Mouse (Mus musculus) spleen, embryonic (tissue): ENCODE results near the gene Btbd9.

Source experiments
- CTCF ChIA-PET: fragments of 350-600 bp; sonication (Branson Sonifier 250); formaldehyde crosslinking; loops from one replicate; lab custom pipeline; 2022; lab: Charles Lee

Btbd9 gene

DNA sequence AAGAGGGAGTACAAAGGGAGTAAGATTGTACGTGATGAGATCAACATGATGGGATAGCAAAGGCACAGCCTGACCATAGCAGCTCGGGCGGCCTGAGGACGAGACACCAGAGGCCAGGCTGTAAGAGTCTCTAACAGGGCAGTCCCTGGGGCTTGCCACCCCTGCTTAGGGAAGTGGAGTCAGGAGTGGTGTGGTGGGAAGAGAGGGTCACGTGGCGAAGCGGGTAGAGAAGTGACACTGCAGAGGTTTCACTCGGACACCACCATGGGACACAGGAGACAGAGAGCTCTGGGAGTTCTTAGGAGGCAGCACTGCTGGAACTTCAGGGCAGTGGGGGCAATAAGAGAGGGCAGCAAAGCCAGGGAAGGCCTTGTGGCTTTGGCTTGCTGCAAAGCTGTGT is 278.9 kb downstream of the Btbd9 start:
- CTCF ChIA-PET = no interaction called here

DNA sequence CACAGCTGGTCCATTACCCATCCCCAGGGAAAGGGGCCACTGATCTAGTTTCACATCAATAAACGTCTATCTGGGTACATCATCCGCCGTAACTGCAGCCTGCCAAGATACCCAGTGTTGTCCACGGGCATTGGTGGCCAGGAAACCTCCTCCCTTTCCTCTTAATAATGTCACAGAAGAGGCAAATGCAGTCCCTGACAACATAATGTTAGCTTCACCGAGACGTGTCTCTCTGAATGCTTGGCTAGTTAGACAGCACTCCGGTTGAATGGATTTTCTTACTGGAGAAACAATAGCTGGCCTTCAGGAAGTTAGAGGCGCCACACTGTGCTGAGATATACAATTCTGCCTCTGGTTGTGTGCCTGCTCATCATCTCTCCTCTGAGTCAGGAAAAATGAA is 280.2 kb downstream of the Btbd9 start:
- CTCF ChIA-PET = no interaction called here

DNA sequence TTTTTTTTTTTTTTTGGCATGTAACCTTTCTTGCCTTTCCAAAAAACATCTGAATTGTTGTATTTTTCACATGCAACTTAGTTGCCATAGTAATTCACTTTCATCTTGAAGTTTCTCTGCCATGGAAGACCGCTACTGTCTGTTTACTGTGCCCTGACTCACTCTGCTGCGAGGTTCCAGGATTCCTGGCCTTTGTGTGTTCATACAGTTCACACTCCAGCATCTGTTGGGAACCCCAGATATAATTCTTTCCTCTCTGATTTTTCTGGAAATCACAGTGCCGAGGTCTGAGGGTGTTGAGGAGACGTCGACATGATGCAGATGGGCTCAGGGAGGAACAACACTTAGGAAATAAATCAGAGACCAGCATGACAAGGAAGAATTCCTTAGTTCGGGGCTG is 283.6 kb downstream of the Btbd9 start:
- CTCF ChIA-PET = no interaction called here

- CTCF ChIA-PET = no interaction called here
These were observed 290.6 kb downstream of the Btbd9 start for GRCm38 (mm10) chr17:30285641-30286040.

DNA sequence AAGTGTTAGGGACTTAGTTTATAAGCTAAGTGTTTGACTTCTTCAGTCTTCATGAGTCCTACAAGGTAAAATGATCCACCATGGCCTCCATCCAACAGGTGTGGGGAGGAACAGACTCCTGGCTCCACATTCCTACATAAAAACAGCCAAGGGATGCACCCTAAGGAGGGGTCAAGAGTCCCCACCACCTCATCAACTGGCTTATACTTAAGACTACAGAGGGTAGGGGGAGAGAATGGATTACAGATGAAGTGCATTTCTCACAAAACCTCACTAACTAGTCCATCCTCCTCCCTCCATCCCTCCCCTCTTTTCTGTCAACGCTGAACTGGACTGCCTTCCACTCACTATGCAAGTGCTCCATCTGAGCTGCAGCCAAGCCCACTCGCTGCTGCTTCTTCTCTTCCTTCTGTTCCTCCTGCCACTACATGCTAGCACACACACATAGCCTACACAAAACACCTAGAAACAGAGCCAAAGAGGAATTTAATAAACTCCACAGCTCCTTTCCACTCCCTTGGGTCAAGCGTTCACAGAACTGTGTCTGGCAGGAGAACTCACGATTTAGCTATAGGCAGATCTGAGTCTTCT is 292.7 kb downstream of the Btbd9 start:
- CTCF ChIA-PET = no interaction called here

- CTCF ChIA-PET = no interaction called here
These were observed 293.3 kb downstream of the Btbd9 start for GRCm38 (mm10) chr17:30283001-30283400.

DNA sequence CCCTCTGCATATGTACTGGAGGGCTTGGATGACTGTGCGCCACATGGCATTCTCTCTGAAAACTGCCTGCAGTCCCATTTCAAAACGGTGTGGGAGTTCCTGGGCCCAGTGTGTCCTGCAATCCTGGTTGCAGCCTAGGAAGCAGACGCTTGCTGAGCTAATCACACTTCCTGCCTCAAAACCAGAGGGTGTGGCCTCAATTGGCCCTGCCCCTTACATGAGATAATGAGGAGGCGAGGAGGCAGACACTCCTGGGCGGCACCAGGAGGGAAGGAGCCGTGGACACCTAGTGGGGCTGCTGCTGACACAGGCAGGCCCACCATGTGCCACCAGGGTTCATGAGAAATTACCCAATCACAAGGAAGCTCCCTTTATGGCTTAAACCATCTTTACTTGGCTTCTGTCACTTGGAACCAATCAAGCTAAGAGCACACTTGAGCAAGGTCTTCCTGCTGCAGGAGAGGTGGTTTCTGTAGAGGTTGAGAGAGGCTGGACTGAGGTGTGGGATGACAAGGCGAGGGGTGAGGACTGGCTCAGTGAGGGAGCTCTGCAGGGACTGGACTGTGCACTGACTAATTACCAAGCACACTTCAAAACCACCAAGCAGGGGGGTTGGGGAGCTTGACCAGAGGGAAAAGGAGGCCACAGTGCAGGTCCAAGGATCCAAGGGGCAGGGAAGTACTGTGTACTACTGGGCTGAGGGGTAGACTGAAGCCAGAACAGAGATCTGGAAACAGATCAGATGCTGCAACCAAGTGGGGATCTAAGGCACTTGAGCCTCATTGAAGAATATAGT is 295.8 kb downstream of the Btbd9 start:
- CTCF ChIA-PET = no interaction called here

DNA sequence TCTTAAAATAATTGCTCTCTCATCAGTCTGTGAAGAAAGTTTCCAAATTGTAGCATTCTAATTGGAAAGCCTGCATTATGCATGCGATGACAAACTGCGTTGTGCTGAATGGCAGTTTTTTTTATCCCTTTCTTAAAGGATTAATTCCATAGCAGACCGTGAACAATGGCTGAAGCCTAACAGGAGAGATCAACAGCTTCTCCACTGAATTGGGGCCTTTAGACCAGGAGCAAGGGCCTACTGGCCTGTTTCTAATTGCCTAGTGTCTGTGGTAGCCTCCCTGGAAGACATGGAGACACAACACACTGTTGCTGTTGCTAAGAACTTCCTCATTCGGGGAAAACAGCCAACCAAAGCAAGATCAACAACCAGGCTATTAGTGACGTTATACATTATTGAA is 296.6 kb downstream of the Btbd9 start:
- CTCF ChIA-PET = no interaction called here

DNA sequence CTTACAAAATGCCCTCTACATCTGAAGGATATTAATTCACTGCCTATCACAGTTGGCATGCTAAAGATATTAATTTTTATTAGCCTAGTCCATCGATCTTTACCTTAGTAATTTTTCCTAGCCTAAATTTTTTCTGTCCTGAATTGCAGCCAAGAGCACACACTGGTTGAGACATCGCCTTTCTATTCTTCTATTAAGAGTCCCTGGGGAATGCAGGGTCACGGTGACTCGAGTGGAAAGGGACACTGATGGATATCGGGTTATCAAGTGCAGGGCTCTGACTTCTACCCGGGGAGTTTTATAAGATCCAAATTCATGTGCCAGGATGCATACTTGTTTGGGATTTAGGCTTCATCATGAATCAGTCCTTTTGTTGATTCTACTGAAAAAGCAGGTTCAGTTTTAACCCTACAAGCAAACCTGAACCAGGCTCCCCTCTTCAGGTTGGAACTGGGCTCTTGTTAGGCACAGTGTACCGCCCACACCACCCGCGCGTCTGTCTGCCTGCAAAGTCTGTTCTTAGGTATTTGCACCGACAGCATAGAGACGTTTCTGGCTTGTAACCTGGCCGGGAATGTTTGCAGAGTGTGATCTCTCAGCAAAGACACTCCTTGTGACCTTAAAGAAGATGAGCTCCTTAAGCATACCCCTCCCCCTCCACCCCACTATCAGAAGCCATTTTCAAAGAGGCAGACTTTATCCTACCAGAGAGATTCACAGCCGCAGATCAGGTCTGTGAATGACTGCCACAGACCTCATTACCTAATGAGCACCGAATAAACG is 297.5 kb downstream of the Btbd9 start:
- CTCF ChIA-PET = no interaction called here

- CTCF ChIA-PET = no interaction called here
These were observed 299.8 kb downstream of the Btbd9 start for GRCm38 (mm10) chr17:30276477-30276876.

DNA sequence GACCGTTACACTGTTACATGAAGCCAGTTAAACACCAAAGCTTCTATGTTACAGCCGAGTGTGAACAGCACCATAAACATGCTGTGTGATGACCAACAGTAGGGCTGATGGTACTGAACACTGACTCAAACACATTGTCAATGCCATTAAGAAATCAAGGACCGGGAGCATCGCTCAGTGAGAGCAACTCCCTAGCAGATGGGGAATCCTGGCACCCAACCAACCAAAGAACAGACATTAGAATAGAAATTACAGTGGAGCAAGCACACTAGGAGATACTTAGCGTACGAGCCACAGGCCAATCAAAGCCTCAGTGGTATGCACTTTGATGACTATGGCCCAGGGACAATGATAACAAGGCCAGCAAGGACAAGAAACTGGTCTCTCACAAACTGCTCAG is 303.5 kb downstream of the Btbd9 start:
- CTCF ChIA-PET = no interaction called here

GRCm38 (mm10) chr17:30269136-30270063 is 306.9 kb downstream of the Btbd9 start:
- CTCF ChIA-PET = no interaction called here

DNA sequence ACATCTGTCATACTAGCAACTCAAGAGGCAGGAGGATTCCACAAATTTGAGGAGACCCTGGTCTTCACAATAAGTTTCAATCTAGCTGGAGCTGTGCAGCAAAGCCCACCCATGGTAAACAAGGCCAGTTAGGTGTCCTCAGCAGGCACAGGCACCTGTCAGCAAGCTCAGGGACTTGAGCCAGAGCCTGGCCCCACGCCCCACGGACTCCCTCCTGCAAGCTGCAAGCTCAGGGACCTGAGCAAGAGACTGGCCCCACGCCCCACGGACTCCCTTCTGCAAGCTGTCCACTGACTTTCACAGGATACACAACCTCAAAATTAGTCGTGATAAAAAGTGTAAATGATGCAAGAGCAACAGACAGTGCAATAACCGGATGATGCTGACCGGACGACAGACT is 307.8 kb downstream of the Btbd9 start:
- CTCF ChIA-PET = no interaction called here

GRCm38 (mm10) chr17:30267432-30267973 is 308.8 kb downstream of the Btbd9 start:
- CTCF ChIA-PET = interaction anchor here (0.6 kb wide), 1 partner anchor 49 kb away, joined by 7 read pairs; no protein-coding TSS in a partner anchor

- CTCF ChIA-PET = no interaction called here
These were observed 312.8 kb downstream of the Btbd9 start for GRCm38 (mm10) chr17:30263535-30263934.

GRCm38 (mm10) chr17:30262943-30263342 is 313.3 kb downstream of the Btbd9 start:
- CTCF ChIA-PET = no interaction called here

DNA sequence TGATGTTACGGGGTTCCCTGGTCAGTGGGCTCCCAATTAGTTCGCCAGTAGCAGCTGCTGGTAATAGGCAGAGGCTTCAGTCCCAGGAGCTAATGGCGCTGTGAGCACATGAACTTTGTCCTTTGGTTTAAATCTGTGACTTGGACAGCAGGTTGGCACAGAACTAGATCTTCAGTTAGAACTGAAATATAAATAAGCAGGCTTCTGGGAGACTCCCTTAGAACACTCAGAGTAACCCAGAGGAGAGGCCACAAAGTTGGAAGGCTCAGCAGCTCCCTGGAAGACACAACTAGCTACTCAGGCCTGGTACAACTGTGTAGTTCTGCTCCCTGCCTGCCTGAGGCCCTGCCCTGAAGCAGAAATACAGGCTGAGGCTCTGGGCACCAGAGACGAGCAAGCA is 313.8 kb downstream of the Btbd9 start:
- CTCF ChIA-PET = no interaction called here

DNA sequence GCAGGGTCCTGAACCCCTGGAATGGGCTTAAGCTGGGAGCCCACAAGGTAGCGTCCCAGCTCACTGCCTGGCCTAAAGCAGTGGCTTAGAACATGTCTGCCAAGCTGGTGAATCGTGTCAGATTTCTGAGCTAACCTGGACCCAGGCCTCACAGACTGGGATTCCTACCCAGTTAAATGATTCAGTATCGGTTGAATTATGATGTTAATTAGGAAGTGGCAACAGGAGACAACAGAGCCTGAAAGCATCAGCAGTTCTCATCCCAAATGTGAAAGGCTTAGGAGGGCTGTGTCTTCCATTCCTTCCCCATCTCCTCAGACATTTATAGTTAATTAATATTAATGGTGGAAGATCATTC is 314.3 kb downstream of the Btbd9 start:
- CTCF ChIA-PET = no interaction called here

GRCm38 (mm10) chr17:30261307-30261982 is 314.8 kb downstream of the Btbd9 start:
- CTCF ChIA-PET = no interaction called here

DNA sequence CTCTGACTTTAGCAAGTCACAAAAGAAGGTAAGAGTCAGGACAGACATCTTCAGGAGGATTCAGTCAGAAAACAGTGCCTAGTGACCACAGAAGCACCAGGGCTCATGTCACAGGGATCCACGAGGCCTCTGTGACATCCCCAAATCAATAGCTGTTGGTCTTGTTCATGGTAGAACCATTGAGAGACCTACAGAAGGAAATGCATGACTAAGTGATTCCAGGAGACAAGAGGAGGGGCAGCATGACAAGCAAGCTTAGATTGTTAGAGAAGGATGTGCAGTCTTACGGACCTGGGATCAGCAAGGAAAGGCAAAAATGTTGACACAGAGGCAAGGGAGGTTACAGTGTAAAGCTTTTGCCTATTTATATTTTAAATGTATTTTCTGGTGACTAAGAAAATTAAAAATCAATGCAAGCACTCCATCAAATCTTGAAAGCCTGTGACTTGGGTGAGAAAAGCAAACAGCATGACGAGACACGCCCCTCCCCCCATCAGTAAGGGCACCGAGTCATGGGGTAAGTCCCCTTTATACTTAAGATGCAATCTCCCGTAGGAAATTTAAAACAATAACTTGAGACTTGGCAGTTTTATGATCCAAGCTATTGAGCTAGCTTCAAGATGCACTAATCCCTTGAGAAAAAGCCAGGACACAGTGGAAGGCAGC is 315.5 kb downstream of the Btbd9 start:
- CTCF ChIA-PET = no interaction called here
